Mouse (Mus musculus) Patski (cell line): ENCODE measurements around the gene Idnk. TPM values are rescaled to one million over a fixed set of nuclear protein-coding genes. Genes with fewer than 3 reads are reported as not detected.

Experiments
- ATAC-seq: fragments of 100-300 bp; one replicate; pipeline ENCODE4 v1.8.0; 2021
- CTCF ChIA-PET: fragments of 350-600 bp; sonication (Branson Sonifier 250); formaldehyde crosslinking; loops from one replicate; lab custom pipeline; 2022; ENCODE audit warnings: inconsistent platforms; lab: Charles Lee
- POLR2A ChIA-PET: fragments of 350-600 bp; sonication (Branson Sonifier 250); formaldehyde crosslinking; loops from one replicate; lab custom pipeline; 2022; ENCODE audit warnings: antibody characterized with exemption, inconsistent platforms; lab: Charles Lee
- DNase-seq: peaks from one replicate; pipeline ENCODE4 v3.0.0-alpha.2; 2011; ENCODE audit warnings: low read depth, low spot score
- H3K27me3 ChIP-seq: fragments of 371-371 bp; one replicate; pipeline ENCODE4 v1.5.1; 2021
- CTCF ChIP-seq: fragments of 100-300 bp; IDR thresholded peaks from one replicate; pipeline ENCODE4 v1.5.1; 2021
- in situ Hi-C: fragments of 300-500 bp; cut with MboI; formaldehyde crosslinking; loops from 3 replicates; pipeline ENCODE4 v1.11.1; 2018; ENCODE audit warnings: low pct_unique_long_range_greater_than_20kb, mixed read lengths
- polyA plus RNA-seq: library from polyadenylated mRNA; unstranded; gene quantifications from one replicate; pipeline ENCODE4 v1.2.3, GENCODE M21; 2021

Gene Idnk
- polyA plus RNA-seq, 1 experiment from 2014 or later = 29.4 TPM

- ChIA-PET POLR2A (no interaction called here), CTCF (interaction anchor here (0.7 to 1.3 kb wide), 3 partner anchors 9 to 36 kb away, joined by 3 to 5 read pairs (median 5); no protein-coding TSS in a partner anchor)
- DNase-seq = no peak
- no peak for ATAC-seq
- H3K27me3 ChIP-seq = no peaks in the 10 kb centered on the region
- TF ChIP-seq CTCF = no peak
- in situ Hi-C loops = loop anchor here (5.0 kb wide), 1 partner anchor 50 kb away; no protein-coding TSS in a partner anchor
These were observed 30.3 kb downstream of the Idnk start for GRCm38 (mm10) chr13:58187751-58188150.

DNA sequence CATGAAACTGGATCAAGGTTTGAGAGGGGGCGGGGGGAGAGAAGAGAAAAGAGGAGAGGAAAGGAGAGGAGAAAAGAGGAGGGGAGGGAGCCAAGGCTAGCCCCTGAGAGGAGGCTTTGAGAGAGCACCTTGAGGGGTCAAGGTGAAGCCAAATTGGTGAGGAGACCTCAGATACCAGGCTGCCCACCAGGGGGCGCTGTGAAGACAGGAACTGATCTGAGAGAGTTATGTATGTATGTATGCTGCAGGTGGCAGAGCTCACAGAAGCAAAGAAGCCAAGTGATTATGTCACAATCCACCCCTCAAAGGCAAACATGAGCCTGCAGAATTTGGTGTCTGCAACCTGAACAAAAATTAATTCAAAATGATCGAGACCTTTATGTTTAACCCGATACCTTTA, 31.0 kb downstream of the Idnk start:
- in situ Hi-C loops = loop anchor here (5.0 kb wide), 1 partner anchor 49 kb away; no protein-coding TSS in a partner anchor

GRCm38 (mm10) chr13:58189473-58189872, 32.0 kb downstream of the Idnk start:
- DNase-seq = no peak
- ATAC-seq = no peak
- ChIA-PET POLR2A (no interaction called here), CTCF (no interaction called here)
- in situ Hi-C loops = loop anchor here (5.0 kb wide), 1 partner anchor 48 kb away; no protein-coding TSS in a partner anchor
- no peak for TF ChIP-seq CTCF
- H3K27me3 ChIP-seq = no peaks in the 10 kb centered on the region

More for the DNA sequence above, 31.0 kb downstream of the Idnk start:
- H3K27me3 ChIP-seq = no peaks in the 10 kb centered on the region
- peak; percentile 88 for TF ChIP-seq CTCF
- DNase-seq = peak; percentile 30
- ChIA-PET CTCF (interaction anchor here (0.7 to 1.3 kb wide), 4 partner anchors 8 to 35 kb away, joined by 3 to 5 read pairs (median 4); no protein-coding TSS in a partner anchor), POLR2A (no interaction called here)
- no peak for ATAC-seq

DNA sequence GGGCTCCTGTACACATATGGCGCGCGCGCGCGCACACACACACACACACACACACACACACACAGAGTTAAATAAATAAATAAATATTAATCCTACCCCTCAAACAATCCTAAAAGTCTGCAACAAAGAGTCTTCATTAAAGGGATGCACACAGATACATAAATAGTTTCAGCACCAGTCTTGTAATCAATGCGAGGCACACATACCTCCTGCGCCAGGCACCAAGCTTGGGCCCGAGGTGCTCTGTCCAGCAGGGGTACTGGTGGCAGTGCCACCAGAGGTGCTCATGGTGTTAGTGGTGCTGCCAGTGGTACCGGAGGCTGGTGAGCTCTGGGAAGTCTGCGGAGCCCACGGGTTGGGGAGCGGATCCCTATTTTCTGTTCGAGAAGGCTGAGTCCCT, 34.1 kb downstream of the Idnk start:
- DNase-seq (no peak), ATAC-seq (no peak)
- no peak for TF ChIP-seq CTCF
- no peaks in the 10 kb centered on the region for H3K27me3 ChIP-seq
- CTCF ChIA-PET = interaction anchor here (1.0 to 1.6 kb wide), 2 partner anchors 9 to 17 kb away, joined by 3 read pairs; no protein-coding TSS in a partner anchor
- in situ Hi-C loops = no loop called here
- POLR2A ChIA-PET = interaction anchor here (0.8 kb wide), 1 partner anchor 18 kb away, joined by 3 read pairs; no protein-coding TSS in a partner anchor

DNA sequence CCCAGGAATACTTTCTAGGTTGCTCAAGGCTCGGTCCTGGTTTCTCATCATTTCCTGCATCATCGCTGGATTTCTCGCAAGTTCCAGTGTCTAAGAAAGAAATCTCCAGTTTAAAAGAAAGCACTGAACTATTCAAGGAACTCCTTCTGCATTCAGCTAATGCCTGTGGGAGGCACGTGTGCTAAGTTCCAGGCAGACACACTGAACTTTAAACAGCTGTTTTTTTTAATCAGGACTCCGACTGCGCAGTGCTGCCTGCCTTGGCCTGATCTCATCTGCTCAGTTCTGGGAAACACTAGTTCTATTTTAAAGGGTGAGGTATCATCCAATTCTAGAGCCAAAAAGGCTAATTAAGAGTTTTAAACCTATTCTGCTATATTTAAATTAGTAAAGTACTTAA, 34.7 kb downstream of the Idnk start:
- ChIA-PET POLR2A (no interaction called here), CTCF (no interaction called here)
- DNase-seq (no peak), ATAC-seq (no peak)
- TF ChIP-seq CTCF = no peak
- in situ Hi-C loops = no loop called here
- no peaks in the 10 kb centered on the region for H3K27me3 ChIP-seq

DNA sequence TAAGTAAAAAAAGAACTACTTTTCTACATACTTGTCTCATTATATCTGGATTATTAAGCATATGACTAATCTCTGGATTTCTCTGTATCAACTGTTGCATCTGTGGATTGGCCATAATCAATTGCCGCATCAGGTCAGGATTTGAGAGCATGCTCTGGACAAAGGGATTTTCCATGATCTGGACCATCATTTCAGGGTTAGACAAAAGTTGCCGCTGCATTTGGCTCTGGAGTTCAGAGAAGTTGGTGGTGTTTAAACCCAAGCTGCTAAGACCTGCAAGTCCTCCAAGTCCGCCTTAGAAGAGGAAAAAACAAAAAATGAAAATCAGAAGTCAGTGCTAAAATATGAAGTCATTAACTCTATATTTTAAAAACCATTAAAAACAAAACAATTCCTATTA, 35.8 kb downstream of the Idnk start:
- in situ Hi-C loops = no loop called here
- TF ChIP-seq CTCF = no peak
- H3K27me3 ChIP-seq = no peaks in the 10 kb centered on the region
- ATAC-seq = no peak
- POLR2A ChIA-PET = interaction anchor here (0.7 kb wide), 1 partner anchor 15 kb away, joined by 3 read pairs; no protein-coding TSS in a partner anchor
- CTCF ChIA-PET = interaction anchor here (0.9 to 1.3 kb wide), 2 partner anchors 8 to 13 kb away, joined by 3 read pairs; no protein-coding TSS in a partner anchor
- no peak for DNase-seq

GRCm38 (mm10) chr13:58194908-58195307, 37.5 kb downstream of the Idnk start:
- ChIA-PET CTCF (interaction anchor here (0.6 to 1.3 kb wide), 3 partner anchors 9 to 82 kb away, joined by 3 to 6 read pairs (median 4); no protein-coding TSS in a partner anchor), POLR2A (interaction anchor here (0.6 kb wide), 1 partner anchor 31 kb away, joined by 5 read pairs; no protein-coding TSS in a partner anchor)
- DNase-seq (no peak), ATAC-seq (no peak)
- in situ Hi-C loops = no loop called here
- H3K27me3 ChIP-seq = no peaks in the 10 kb centered on the region
- TF ChIP-seq CTCF = no peak

GRCm38 (mm10) chr13:58197211-58197610, 39.8 kb downstream of the Idnk start:
- ChIA-PET POLR2A (no interaction called here), CTCF (interaction anchor here (0.7 to 1.6 kb wide), 5 partner anchors 9 to 16 kb away, joined by 3 to 5 read pairs (median 5); no protein-coding TSS in a partner anchor)
- TF ChIP-seq CTCF = no peak
- H3K27me3 ChIP-seq = no peaks in the 10 kb centered on the region
- DNase-seq (no peak), ATAC-seq (no peak)
- in situ Hi-C loops = no loop called here

GRCm38 (mm10) chr13:58197981-58198640, 40.7 kb downstream of the Idnk start:
- POLR2A ChIA-PET = no interaction called here
- no peak for TF ChIP-seq CTCF
- CTCF ChIA-PET = interaction anchor here (1.1 kb wide), 1 partner anchor 17 kb away, joined by 4 read pairs; no protein-coding TSS in a partner anchor
- in situ Hi-C loops = no loop called here
- H3K27me3 ChIP-seq = no peaks in the 10 kb centered on the region
- DNase-seq = no peak
- no peak for ATAC-seq

GRCm38 (mm10) chr13:58201343-58201742, 43.9 kb downstream of the Idnk start:
- ChIA-PET POLR2A (no interaction called here), CTCF (interaction anchor here (0.7 kb wide), 1 partner anchor 18 kb away, joined by 3 read pairs; no protein-coding TSS in a partner anchor)
- ATAC-seq (no peak), DNase-seq (no peak)
- in situ Hi-C loops = no loop called here
- no peaks in the 10 kb centered on the region for H3K27me3 ChIP-seq
- TF ChIP-seq CTCF = no peak

- ATAC-seq = no peak
- no peak for DNase-seq
- in situ Hi-C loops = no loop called here
- ChIA-PET CTCF (no interaction called here), POLR2A (no interaction called here)
- no peak for TF ChIP-seq CTCF
- H3K27me3 ChIP-seq = no peaks in the 10 kb centered on the region
These were observed 44.5 kb downstream of the Idnk start for GRCm38 (mm10) chr13:58201908-58202307.
